ENCODE assay signal across 18 mouse cellular contexts in the genomic region with DNA sequence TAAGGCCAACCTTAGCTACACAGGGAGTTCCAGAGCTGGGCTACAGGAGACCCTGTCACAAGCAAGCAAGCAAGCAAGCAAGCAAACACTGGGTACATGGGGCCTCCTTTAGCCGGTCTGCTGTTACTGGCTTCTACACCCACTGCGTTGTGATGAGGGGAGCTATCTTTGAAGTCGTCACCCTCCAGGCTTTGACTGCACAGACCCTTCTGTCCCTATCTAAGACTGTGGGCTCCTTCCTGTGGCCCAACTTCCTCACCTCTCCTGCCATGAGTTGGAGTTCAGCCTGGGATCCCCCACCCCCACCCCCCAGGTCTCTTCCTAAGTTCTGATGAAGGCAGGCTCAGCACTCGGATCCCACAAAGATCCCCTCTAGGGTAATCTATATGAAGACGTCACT.
"Had no signal": no experiment of that assay in that cellular context is flagged by ENCODE, and none has a peak within 500 bp of the region (broad histone marks: within the 10 kb centered on the region; RNA-seq: fewer than 3 reads in every experiment).

No protein-coding gene starts in this region.

- H3K4me3 ChIP-seq: lung, embryonic 15.5 days; midbrain, embryonic 13.5 days; midbrain, embryonic 15.5 days; neural tube, embryonic 12.5 days; stomach, embryonic 15.5 days had no signal

- H3K27ac ChIP-seq: lung, embryonic 15.5 days; macrophage; midbrain, embryonic 13.5 days; midbrain, embryonic 15.5 days; neural tube, embryonic 12.5 days; stomach, embryonic 15.5 days; stomach, postnatal 0 days had no signal

- H3K9me3 ChIP-seq: lung, embryonic 15.5 days; megakaryocyte, embryonic 14.5 days; midbrain, embryonic 13.5 days; midbrain, embryonic 15.5 days; neural tube, embryonic 12.5 days; stomach, embryonic 15.5 days had no signal

- ATAC-seq: liver, postnatal 0 days; lung, postnatal 0 days; midbrain, embryonic 13.5 days; midbrain, embryonic 15.5 days had no signal

- H3K4me1 ChIP-seq: lung, embryonic 15.5 days; midbrain, embryonic 13.5 days; neural tube, embryonic 12.5 days had no signal

- H3K27me3 ChIP-seq: lung, embryonic 15.5 days; megakaryocyte, embryonic 14.5 days; midbrain, embryonic 13.5 days; midbrain, embryonic 15.5 days; neural tube, embryonic 12.5 days; stomach, embryonic 15.5 days had no signal

- H3K9ac ChIP-seq: liver, postnatal 0 days; lung, embryonic 15.5 days; midbrain, embryonic 13.5 days; midbrain, embryonic 15.5 days; neural tube, embryonic 12.5 days; stomach, embryonic 15.5 days had no signal

- DNase-seq: liver, postnatal 0 days; lung, adult 2 months; lung, postnatal 14 days; lung, postnatal 36 days; right cerebral cortex, postnatal 14 days; thymus, adult 2 months; thymus, postnatal 25 days; thymus, postnatal 4 days had no signal

- H3K4me2 ChIP-seq: lung, embryonic 15.5 days; midbrain, embryonic 11.5 days; midbrain, embryonic 13.5 days; midbrain, embryonic 15.5 days; neural tube, embryonic 12.5 days; stomach, embryonic 15.5 days had no signal

- H3K36me3 ChIP-seq: lung, embryonic 15.5 days; midbrain, embryonic 13.5 days; midbrain, embryonic 15.5 days; neural tube, embryonic 12.5 days; stomach, embryonic 15.5 days had no signal
